Mouse (Mus musculus): ENCODE results near the gene Cntnap3.

- TF ChIP-seq POLR2A (IDR thresholded peaks at IDR 0.05; ENCODE audit: insufficient read depth, low read depth, low read length) (no peak), CTCF (IDR thresholded peaks at IDR 0.05; ENCODE audit: insufficient read depth, low read depth, low read length) (no peak)
Observed at GRCm38 (mm10) chr13:64716791-64717190, 187.0 kb downstream of the Cntnap3 start.

Measured in olfactory bulb, adult 2 months (tissue).